Mouse (Mus musculus) heart, embryonic 16.5 days (tissue): ENCODE measurements around the gene Gm1113. TPM values are rescaled to one million over a fixed set of nuclear protein-coding genes. Genes with fewer than 3 reads are reported as not detected.

ENCODE experiments used
- ATAC-seq: fragments of 200-750 bp; cut with Nextera tagmentation; replicated peaks from 2 replicates; pipeline ENCODE4 v1.8.0; 2017; ENCODE audit warnings: moderate number of reproducible peaks; ENCODE audit not compliant: insufficient read depth, low FRiP score; ENCODE audit errors: extremely low read depth
- H3K27ac ChIP-seq: fragments of 300-500 bp; sonication (generic); 2 replicates; pipeline ENCODE4 v1.5.1; 2014; ENCODE audit warnings: mild to moderate bottlenecking, low read length, control low read depth, moderate library complexity
- H3K27me3 ChIP-seq: fragments of 300-500 bp; sonication (generic); 2 replicates; pipeline ENCODE4 v1.6.1; 2014; ENCODE audit warnings: low read length, mixed read lengths; ENCODE audit not compliant: control insufficient read depth, insufficient read depth
- H3K36me3 ChIP-seq: fragments of 300-500 bp; sonication (generic); 2 replicates; pipeline ENCODE4 v1.6.1; 2014; ENCODE audit not compliant: control insufficient read depth, insufficient read depth
- H3K4me1 ChIP-seq: fragments of 300-500 bp; sonication (generic); 2 replicates; pipeline ENCODE4 v1.6.1; 2014; ENCODE audit warnings: low read length, mixed read lengths; ENCODE audit not compliant: control insufficient read depth, insufficient read depth
- H3K4me2 ChIP-seq: fragments of 300-500 bp; sonication (generic); 2 replicates; pipeline ENCODE4 v1.6.1; 2014; ENCODE audit warnings: low read depth, mild to moderate bottlenecking, control low read depth, low read length
- H3K4me3 ChIP-seq: fragments of 300-500 bp; sonication (generic); 2 replicates; pipeline ENCODE4 v1.5.1; 2014; ENCODE audit warnings: mild to moderate bottlenecking, control low read depth, low read length
- H3K9ac ChIP-seq: fragments of 300-500 bp; sonication (generic); 2 replicates; pipeline ENCODE4 v1.6.1; 2014; ENCODE audit warnings: low read length, control low read depth
- H3K9me3 ChIP-seq: fragments of 300-500 bp; sonication (generic); replicated peaks from 2 replicates; pipeline ENCODE4 v1.6.1; 2016; ENCODE audit warnings: low read length; ENCODE audit not compliant: control insufficient read depth
- WGBS: fragments of 180-500 bp; shearing (Covaris S2); extraction: QIAGEN DNeasy Blood & Tissue Kit; methylation state at CpG from one replicate; pipeline ENCODE4 v1.1.7; 2014; 5-methylcytosine and 5-hydroxymethylcytosine counted together
- polyA plus RNA-seq: library from polyadenylated mRNA; unstranded; fragments of >200 nt; fragmentation: Nextera tagmentation; extraction: Ambion mirVana; gene quantifications from 2 replicates; pipeline ENCODE4 v1.2.1, GENCODE M21; 2015

Gene Gm1113
- polyA plus RNA-seq, result not detected in 2 replicates

DNA sequence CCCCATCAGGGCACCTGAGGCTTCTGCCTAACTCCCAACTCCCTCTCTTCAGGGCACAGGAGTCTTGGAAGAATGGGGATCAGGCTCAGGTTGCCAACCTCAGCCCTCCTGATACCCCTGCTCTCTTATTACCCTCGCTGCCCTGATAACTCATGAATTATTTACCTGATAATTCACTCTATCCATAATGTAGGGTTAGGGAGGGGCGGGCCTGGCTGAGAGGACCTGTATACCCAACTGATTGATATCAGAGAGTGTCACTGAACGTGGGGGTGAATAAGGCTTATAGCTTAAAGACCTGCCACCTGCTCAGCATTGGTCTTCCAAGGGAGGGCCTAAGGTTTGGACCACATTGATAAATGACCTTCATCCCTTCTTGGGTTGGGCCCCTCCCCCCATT is at the start of gene Gm1113:
Gene Gm1113, minus strand, starts transcription at position 101 of the 400 bp plus-strand sequence.
- Histone ChIP-seq H3K4me2 (no peak within 1 kb of the TSS), H3K4me1 (peaks cover 2% of the 10 kb centered on the region), H3K9me3 (no peaks in the 10 kb centered on the region), H3K4me3 (no peak within 1 kb of the TSS), H3K9ac (no peak within 1 kb of the TSS), H3K27me3 (no peaks in the 10 kb centered on the region), H3K27ac (no peak within 1 kb of the TSS), H3K36me3 (no peaks in the 10 kb centered on the region)
- no peak for ATAC-seq
- 78% methylated on average over 3 of the region's 3 CpGs for WGBS

DNA sequence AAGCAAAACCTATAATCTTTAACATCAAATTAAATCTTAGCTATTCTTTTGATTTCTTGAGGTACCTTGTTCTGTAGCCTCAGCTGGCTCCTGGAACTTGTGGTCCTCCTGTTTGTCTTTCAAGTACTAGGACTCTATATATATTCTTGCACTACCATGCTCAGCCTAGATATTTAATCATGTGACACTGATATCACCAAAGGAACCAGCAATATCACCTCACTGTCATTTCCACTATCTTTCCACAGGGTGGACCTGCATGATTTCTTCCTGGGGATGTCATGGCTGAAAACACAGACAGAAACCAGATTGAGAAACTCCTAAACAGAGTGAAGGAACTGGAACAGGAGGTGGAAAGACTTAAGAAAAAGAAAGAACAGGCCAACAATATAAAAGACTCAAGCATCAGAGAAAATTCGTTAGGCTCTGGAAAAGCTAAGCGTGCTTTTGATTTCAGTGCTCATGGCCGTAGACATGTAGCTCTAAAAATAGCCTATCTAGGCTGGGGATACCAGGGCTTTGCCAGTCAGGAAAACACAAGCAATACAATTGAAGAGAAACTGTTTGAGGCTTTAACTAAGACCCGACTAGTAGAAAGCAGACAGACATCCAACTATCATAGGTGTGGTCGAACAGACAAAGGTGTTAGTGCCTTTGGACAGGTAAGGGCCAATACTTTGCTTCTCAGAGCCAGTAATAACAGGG is 46.6 kb upstream of the Gm1113 start:
- ATAC-seq, result no peak; the same call in 1 of the 2 replicates

DNA sequence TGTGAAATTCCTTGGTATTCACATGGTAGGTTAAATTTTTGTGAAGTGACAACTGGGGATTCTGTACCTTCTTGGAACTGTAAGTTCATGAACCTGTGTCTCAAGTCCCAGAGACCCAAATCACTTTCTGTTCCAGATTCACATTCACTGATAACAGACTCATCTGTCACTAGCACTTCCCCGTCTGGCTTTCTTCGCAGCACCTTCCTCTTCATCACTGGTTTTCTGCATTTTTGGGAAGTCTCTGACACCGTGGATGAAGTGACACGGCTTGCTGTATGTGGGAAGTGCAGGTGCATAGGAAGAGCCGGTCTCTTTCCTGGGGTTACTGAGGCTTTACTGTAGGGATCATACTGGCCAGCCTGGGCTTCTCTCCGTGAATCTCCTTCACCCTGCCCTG is 43.5 kb upstream of the Gm1113 start:
- Histone ChIP-seq H3K4me1 (peaks cover 23% of the 10 kb centered on the region), H3K9me3 (no peaks in the 10 kb centered on the region), H3K9ac (no peak overlapping the region), H3K36me3 (peaks cover 14% of the 10 kb centered on the region), H3K27ac (no peak overlapping the region), H3K4me2 (no peak overlapping the region), H3K27me3 (peaks cover 12% of the 10 kb centered on the region), H3K4me3 (no peak overlapping the region)
- 83% methylated on average over 6 of the region's 6 CpGs for WGBS
- no peak for ATAC-seq

More for the DNA sequence above, 46.6 kb upstream of the Gm1113 start:
- Histone ChIP-seq H3K9ac (peak overlapping the region; percentile 47; the same call in 1 of the 2 replicates), H3K4me2 (peak overlapping the region; percentile 58), H3K9me3 (no peaks in the 10 kb centered on the region), H3K36me3 (peaks cover 26% of the 10 kb centered on the region), H3K27me3 (no peaks in the 10 kb centered on the region), H3K4me1 (peaks cover 16% of the 10 kb centered on the region), H3K4me3 (peak overlapping the region; percentile 22; the same call in 1 of the 2 replicates), H3K27ac (peak overlapping the region; percentile 84)
- WGBS, result 46% methylated on average over 5 of the region's 5 CpGs

DNA sequence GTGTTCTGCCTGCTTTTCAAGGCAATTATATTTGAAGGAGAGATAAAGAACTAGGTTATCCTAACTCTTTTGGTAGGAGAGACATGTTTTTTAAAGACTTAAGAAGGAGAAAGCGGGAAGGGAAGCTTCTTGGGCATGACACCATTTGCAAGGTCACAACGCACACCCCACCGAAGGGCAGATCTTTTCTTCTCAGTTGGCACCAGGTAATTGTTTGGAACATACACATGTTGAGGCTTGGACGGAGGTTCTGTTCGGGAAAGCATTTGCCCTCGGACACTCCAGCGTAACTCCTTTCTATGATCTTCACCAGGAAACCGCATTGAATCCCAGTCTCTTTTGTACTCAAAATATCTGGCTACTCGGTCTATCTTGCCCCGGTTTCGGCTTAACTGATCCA is 43.0 kb upstream of the Gm1113 start:
- peaks cover 12% of the 10 kb centered on the region for H3K27me3 ChIP-seq
- no peaks in the 10 kb centered on the region for H3K9me3 ChIP-seq
- H3K36me3 ChIP-seq, result peaks cover 11% of the 10 kb centered on the region
- H3K27ac ChIP-seq, result no peak overlapping the region
- H3K9ac ChIP-seq, result no peak overlapping the region
- no peak overlapping the region for H3K4me2 ChIP-seq
- no peak overlapping the region for H3K4me3 ChIP-seq
- peaks cover 23% of the 10 kb centered on the region for H3K4me1 ChIP-seq
- 91% methylated on average over 11 of the region's 11 CpGs for WGBS
- ATAC-seq, result no peak

DNA sequence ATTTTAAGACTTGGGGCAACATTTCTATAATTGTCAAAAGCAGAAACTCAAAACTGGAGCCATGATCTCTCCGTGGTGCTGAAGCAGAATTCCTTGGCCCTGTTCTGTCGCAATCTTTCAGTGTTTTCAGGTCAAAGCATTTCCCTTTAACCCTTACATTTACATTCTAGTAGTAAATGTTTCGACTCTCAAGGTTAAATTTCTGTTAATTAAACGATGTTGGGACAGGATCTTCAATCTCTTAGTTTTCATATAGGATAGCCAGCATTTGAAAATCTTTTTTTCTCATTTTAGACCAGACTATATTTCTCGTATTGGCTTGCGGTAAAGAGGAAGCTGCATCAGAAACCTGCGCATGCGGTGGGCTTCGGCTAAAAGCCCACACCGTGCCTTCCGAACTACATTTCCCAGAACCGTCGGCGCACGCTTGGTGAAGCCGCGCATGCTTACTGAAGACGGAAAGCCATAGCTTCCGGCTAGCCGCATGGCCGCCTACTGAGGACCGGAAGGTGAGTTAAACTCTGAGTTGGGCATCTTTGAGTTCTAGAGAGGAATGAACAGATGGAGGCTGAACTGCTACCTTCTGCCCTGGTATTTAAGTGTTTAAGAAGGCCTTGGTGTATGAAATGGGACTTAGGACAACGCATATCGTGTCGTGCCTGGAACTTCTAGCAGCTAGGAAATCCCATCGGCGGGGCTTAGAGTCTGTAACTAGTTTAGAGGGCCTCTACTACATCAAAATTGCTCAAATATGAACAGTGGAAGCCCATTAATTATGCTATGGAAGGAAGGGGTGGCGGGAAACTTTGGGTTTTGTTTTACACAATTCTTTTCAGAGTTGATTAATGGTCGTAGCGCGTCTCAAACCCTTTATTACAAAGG is 41.2 kb upstream of the Gm1113 start:
- peak; percentile 83 for ATAC-seq
- peak overlapping the region; percentile 83 for H3K9ac ChIP-seq
- 2% methylated on average over 31 of the region's 31 CpGs for WGBS

DNA sequence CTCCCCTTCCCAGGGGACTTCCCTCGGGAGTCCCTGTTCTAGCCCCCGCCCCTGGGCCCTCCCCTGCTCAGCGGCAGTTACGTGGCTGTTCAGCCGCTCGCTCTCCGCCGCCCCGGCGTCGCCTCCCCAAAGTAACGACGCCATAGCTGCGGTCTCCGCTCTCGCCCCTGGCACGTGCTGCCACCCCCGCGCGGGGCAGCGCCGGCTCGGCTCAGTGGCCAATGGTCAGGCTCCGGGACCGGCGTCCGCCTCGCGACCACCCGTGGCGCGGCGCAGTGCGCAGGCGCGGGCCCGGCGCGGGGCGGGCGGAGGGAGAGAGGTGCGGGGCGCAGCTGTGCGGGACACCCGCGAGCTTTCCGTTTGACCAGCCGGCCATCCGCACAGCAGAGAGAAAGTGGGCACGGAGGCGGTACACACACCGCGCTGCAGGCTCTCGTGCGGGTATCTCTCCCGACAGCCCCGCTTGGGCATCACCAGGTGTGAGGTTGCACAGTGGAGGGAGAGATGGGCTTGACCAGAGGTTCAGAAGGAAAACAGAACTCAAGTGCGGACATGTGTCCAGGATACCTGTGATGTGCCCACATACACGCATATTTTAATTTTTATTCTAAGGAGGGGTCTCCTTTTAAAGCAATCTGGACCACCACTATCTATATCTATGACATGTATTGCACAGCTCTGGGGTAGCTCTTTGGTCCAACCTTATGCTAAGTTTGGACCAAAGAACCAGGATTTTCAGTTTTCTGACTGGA is 40.4 kb upstream of the Gm1113 start, which contains the start of the genes Ddx25 and Pus3:
Gene Ddx25, minus strand, starts transcription at position 272 of the 752 bp plus-strand sequence.
Gene Pus3, plus strand, starts transcription at position 339 of the 752 bp plus-strand sequence.
- peak; percentile 56 for ATAC-seq
- Histone ChIP-seq H3K27ac (peak within 1 kb of the TSS; percentile 77), H3K4me3 (peak within 1 kb of the TSS; percentile 94), H3K27me3 (peaks cover 17% of the 10 kb centered on the region), H3K4me2 (peak within 1 kb of the TSS; percentile 95), H3K9ac (peak within 1 kb of the TSS; percentile 83), H3K9me3 (no peaks in the 10 kb centered on the region), H3K4me1 (peaks cover 20% of the 10 kb centered on the region), H3K36me3 (peaks cover 11% of the 10 kb centered on the region)
- WGBS, result 1% methylated on average over 52 of the region's 59 CpGs

More for the DNA sequence above, 41.2 kb upstream of the Gm1113 start:
- peak overlapping the region; percentile 94 for H3K4me3 ChIP-seq
- peaks cover 17% of the 10 kb centered on the region for H3K27me3 ChIP-seq
- H3K9me3 ChIP-seq, result no peaks in the 10 kb centered on the region
- peaks cover 18% of the 10 kb centered on the region for H3K4me1 ChIP-seq
- peaks cover 11% of the 10 kb centered on the region for H3K36me3 ChIP-seq
- peak overlapping the region; percentile 77 for H3K27ac ChIP-seq
- H3K4me2 ChIP-seq, result peak overlapping the region; percentile 95

DNA sequence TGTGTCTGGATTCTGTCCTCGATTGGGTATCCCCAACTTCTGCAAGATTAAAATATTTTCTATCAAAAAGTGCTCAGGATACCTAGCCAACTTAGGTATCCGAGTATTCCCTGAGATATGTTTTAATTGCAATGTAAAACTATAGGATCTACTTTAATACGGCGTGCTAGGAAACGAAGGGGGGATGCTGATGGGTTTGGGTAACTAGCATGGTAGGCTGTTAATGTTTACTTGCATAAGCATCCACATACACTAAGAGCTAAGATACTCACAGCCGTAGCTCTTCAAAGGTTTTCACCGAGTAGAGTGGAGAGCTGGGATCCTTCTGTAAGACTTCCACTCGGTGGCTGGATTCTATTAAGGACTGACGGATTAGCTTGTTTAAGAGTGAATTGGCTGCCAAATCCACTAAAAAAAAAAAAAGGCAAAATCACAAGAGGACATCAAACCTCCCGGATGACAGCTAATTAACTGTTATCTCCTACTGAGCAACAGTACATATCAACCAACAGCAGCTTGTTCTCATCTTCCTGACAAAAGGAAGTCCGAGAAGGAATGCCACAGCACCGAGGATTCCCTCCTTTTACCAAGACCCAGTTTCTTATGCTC is 38.5 kb upstream of the Gm1113 start:
- no peak overlapping the region for H3K27ac ChIP-seq
- H3K9ac ChIP-seq, result no peak overlapping the region
- no peak overlapping the region for H3K4me3 ChIP-seq
- WGBS, result 52% methylated on average over 12 of the region's 12 CpGs
- H3K36me3 ChIP-seq, result peaks cover 7% of the 10 kb centered on the region
- no peaks in the 10 kb centered on the region for H3K9me3 ChIP-seq
- H3K4me1 ChIP-seq, result peaks cover 27% of the 10 kb centered on the region
- no peak for ATAC-seq
- peaks cover 17% of the 10 kb centered on the region for H3K27me3 ChIP-seq
- H3K4me2 ChIP-seq, result no peak overlapping the region

DNA sequence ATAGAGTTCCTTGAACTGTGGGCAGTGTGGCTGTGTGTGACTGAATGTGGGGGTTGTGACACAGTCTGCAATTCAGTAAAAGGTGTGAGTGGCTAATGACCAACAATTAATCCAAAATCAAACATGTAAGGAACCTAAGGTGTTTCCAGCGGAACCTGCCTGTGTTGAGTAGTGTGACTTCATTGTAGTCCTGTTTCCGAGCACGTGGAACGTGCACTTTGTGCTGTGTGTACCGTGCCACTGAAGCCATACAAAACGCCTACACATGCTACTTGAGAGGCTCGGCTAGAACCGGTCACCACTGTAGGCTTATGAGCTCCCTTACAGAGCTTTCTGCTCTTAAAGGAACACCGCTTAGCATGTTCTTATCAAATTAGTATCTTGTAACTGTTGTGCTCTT is 30.4 kb upstream of the Gm1113 start:
- no peaks in the 10 kb centered on the region for H3K9me3 ChIP-seq
- no peaks in the 10 kb centered on the region for H3K36me3 ChIP-seq
- no peaks in the 10 kb centered on the region for H3K27me3 ChIP-seq
- no peak overlapping the region for H3K4me2 ChIP-seq
- no peak overlapping the region for H3K4me3 ChIP-seq
- no peak overlapping the region for H3K9ac ChIP-seq
- no peak overlapping the region for H3K27ac ChIP-seq
- ATAC-seq, result no peak
- 77% methylated on average over 9 of the region's 9 CpGs for WGBS
- peaks cover 6% of the 10 kb centered on the region for H3K4me1 ChIP-seq
